Mouse (Mus musculus): Measurements from ENCODE around the gene Pirt. TPM values are rescaled to one million over a fixed set of nuclear protein-coding genes. Genes with fewer than 3 reads are reported as not detected.

Pirt gene
- 1 to 10 TPM; 1.5 to 1.8 TPM for total RNA-seq (2021)
- long read RNA-seq, experiment 1, full-length matches to known transcripts = 1 of 1 reads
- long read RNA-seq, experiment 1, partial matches to known transcripts = 0 of 1 reads
- long read RNA-seq, experiment 1, other reads (novel, unspliced or antisense) = 0 of 1 reads
- long read RNA-seq, experiment 2, partial matches to known transcripts = 0 of 1 reads
- long read RNA-seq, experiment 2, other reads (novel, unspliced or antisense) = 1 of 1 reads

- DNase-seq (ENCODE audit: low spot score in 2 of 2) = no peak
These were observed at the start of gene Pirt for GRCm38 (mm10) chr11:66911811-66912210. Pirt (plus strand) TSS chr11:66911981.

GRCm38 (mm10) chr11:66871701-66872100 lies 40.1 kb upstream of the Pirt start:
- peak in 1 of 2 experiments; percentile 73 for DNase-seq (ENCODE audit: low spot score in 2 of 2)

GRCm38 (mm10) chr11:66872773-66873470 lies 38.9 kb upstream of the Pirt start:
- DNase-seq (ENCODE audit: low spot score in 2 of 2) = no peak

GRCm38 (mm10) chr11:66881291-66881690 lies 30.5 kb upstream of the Pirt start:
- DNase-seq (ENCODE audit: low spot score in 2 of 2) = no peak

- peak in 1 of 2 experiments; percentile 16 for DNase-seq (ENCODE audit: low spot score in 2 of 2)
These were observed 29.3 kb upstream of the Pirt start for GRCm38 (mm10) chr11:66882224-66883040.

- DNase-seq (ENCODE audit: low spot score in 2 of 2) = no peak
These were observed 19.2 kb upstream of the Pirt start for GRCm38 (mm10) chr11:66892536-66892935.

- DNase-seq (ENCODE audit: low spot score in 2 of 2) = no peak
These were observed 13.0 kb upstream of the Pirt start for GRCm38 (mm10) chr11:66898747-66899146.

- peak; percentile 64 to 76 for DNase-seq (ENCODE audit: low spot score in 2 of 2)
These were observed 12.4 kb upstream of the Pirt start for GRCm38 (mm10) chr11:66899426-66899825.

- DNase-seq (ENCODE audit: low spot score in 2 of 2) = no peak
These were observed 9.0 kb upstream of the Pirt start for GRCm38 (mm10) chr11:66902801-66903200.

GRCm38 (mm10) chr11:66905617-66906384 lies 6.0 kb upstream of the Pirt start:
- peak; percentile 73 to 87 for DNase-seq (ENCODE audit: low spot score in 2 of 2)

- no peak for DNase-seq (ENCODE audit: low spot score in 2 of 2)
These were observed 1.0 kb downstream of the Pirt start for GRCm38 (mm10) chr11:66912531-66913458.

- peak in 1 of 2 experiments; percentile 48 for DNase-seq (ENCODE audit: low spot score in 2 of 2)
These were observed 2.5 kb downstream of the Pirt start for GRCm38 (mm10) chr11:66914249-66914648.

GRCm38 (mm10) chr11:66920012-66920411 lies 8.2 kb downstream of the Pirt start:
- no peak for DNase-seq (ENCODE audit: low spot score in 2 of 2)

- no peak for DNase-seq (ENCODE audit: low spot score in 2 of 2)
These were observed 12.5 kb downstream of the Pirt start for GRCm38 (mm10) chr11:66924095-66924823.

- no peak for DNase-seq (ENCODE audit: low spot score in 2 of 2)
These were observed 16.5 kb downstream of the Pirt start for GRCm38 (mm10) chr11:66928311-66928710.

- no peak for DNase-seq (ENCODE audit: low spot score in 2 of 2)
These were observed 21.2 kb downstream of the Pirt start for GRCm38 (mm10) chr11:66932827-66933599.

- no peak for DNase-seq (ENCODE audit: low spot score in 2 of 2)
These were observed 22.8 kb downstream of the Pirt start for GRCm38 (mm10) chr11:66934428-66935173.

GRCm38 (mm10) chr11:66942011-66942410 lies 30.2 kb downstream of the Pirt start:
- DNase-seq (ENCODE audit: low spot score in 2 of 2) = no peak

Data from layer of hippocampus, postnatal 14 days (tissue).